Mouse (Mus musculus) lung, postnatal 14 days (tissue): ENCODE measurements around the gene C5ar1.
"Not testable (repeated sequence)": the region's sequence is repeated elsewhere in the genome, so short reads cannot be mapped to it uniquely, and the experiment has no call there.

ENCODE experiments used
- DNase-seq: peaks from one replicate; pipeline ENCODE4 v3.0.0; 2021

The C5ar1 gene

DNA sequence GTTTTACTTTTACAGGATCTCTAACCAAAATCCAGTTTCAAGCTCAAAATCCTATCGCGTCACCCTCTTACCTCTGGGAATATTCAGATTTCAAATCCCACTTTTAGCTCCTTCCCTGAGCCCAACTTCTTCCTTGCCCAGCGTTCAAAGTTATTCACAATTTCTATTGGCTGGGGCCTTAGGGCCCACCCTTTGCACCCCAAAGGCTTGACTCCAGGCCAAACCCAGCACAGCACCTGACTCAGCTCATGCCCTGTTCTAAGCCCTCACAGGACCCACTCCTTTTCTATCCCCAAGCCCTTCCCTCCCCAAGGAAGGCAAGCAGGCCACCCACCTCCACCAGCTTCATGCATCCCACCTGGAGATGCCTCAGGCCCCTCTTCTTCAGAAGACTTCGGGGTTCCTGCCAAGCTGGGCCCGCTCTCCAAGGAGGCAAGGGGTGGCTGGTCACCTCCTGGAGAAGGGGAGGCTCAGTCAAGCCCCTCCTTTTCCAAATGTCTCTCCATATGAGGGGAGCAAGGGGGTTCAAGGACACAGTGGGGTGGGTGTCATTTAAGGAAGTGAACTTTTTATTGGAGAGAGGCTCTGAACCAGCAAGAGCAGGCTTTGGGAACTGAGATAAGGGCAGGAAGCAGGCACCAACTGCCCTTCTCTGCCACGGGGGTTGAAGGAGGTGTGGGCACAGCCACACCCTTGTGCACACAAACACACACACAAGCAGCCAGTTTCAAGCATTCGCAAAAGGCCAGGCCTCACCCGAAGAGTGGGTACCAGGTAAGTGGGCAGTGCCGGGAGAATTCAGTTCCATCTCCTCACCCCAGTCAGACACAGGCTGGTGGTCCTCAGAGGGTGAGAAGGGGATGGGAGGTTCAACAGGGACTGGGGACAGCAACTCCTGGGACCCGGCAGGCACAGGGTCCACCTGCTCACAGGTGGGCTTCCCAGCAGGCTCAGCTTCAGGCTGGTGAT, 15.9 kb upstream of the C5ar1 start:
- DNase-seq, result no peak

GRCm38 (mm10) chr7:16273766-16274140, 14.4 kb upstream of the C5ar1 start:
- DNase-seq, result no peak

DNA sequence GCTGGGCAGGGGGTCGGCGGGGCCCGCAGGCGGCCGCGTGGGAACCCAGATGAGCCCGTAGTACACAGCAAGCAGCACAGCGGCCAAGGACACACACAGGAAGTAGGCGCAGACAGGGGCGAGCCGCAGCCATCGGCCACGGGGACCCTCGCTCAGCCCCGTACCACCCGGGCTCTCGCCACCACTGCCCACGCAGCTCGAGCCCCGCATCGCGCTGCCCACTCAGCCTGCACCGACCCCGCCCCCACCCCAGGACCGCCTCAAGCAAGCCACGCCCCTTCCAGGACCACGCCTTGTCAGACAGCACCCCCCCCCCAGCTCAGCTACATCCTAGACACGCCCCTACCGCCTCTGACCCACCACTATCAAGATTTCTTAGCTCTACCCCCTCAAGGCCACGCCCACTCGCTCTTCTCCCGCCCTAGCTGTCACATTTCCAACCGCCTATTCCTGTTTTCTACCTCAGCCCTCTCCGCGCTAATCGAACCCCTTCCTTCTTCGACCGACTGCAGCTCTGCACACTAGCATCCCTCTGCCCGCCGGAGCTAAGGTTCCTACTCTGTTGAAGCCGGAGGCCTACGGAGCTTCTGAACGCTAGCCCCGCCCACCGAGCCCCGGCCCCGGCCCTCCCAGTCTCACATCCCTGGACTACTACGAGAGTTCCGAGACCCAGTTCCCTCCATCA, 13.9 kb upstream of the C5ar1 start, which contains the start of gene Inafm1:
TSS of gene Inafm1 (minus strand) at position 537 of the 685 bp plus-strand sequence.
- peak; percentile 88 for DNase-seq

DNA sequence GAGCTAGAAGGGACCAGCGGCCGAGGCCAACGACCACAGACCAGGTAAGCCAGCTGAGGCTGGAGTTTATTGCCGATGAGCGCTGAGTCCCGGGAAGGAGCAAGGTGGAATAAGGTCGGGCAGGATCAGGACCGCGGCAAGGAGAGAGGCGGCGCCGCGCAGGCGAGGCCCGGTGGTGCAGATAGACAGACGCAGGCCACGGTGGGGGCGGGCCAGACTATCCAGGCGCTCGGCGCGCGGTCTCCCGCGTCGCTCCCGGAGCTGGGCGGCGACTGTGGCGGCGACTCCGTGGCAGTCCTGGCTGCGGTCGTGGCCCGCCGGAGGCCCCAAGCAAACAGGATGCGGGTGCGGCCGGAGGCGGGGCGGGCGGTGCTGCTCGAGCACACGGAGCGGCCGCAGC, 13.3 kb upstream of the C5ar1 start:
- DNase-seq, result peak; percentile 62

GRCm38 (mm10) chr7:16271139-16271538, 11.8 kb upstream of the C5ar1 start:
- no peak for DNase-seq

DNA sequence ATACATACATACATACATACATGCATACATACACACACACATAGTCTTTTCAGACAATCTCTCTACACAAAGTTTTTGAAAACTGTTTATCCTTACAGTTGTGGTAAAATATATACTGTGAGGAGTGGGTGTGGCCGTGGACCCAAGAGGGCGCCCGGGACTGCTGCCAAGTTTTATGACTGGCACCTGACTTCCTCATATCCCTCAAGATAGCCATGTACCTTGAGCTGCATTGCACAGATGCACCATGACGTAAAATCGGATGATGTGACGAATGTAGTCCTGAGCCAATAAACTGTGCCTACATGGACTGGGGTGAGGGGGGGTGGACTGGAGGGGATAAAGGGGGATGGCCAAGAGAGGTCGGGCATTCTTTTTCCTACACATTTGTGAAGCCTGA, 7.3 kb upstream of the C5ar1 start:
- not testable (repeated sequence) for DNase-seq

DNA sequence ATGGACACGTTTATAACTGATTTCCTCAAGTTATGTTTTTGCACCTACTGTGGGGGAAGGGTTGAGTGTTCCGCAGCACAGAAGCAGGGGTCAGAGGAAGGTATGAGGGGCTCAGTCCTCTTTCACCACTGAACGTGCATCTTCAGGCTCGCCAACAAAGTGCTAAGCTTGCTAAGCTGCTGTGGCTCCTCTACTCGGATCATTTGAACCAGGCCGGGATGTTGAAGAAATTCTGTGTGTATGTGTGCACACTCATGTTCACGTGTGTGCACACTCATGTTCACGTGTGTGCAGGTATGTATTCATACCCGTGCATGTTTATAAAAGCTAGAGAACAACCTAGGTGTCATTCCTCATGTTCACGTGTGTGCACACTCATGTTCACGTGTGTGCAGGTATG, 6.5 kb upstream of the C5ar1 start:
- DNase-seq, result no peak

DNA sequence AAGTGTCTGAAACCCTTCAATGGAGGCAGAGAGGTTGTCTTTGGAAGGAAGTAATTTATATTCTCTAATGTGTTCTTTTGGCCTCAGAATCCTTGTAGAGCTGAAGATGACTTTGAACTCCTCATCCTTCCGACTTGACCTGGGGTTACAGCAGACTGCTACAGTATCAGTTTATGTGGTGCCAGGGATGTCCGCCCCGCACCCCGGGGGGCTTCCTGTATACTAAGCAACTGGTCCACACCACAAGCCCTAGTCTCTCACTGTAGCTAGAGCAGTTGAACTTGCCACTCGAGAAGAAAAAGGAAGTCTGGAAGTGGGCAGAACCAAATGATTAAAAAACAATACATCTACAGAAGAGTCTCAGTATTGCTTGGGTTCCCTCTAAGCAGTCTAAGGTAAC, 4.5 kb upstream of the C5ar1 start:
- DNase-seq, result no peak

GRCm38 (mm10) chr7:16263015-16263787, 3.9 kb upstream of the C5ar1 start:
- DNase-seq, result peak; percentile 92

- no peak for DNase-seq
Measured at GRCm38 (mm10) chr7:16261097-16261496, 1.8 kb upstream of the C5ar1 start.

GRCm38 (mm10) chr7:16257830-16258229, 1.5 kb downstream of the C5ar1 start:
- no peak for DNase-seq

GRCm38 (mm10) chr7:16255963-16256362, 3.4 kb downstream of the C5ar1 start:
- not testable (repeated sequence) for DNase-seq

DNA sequence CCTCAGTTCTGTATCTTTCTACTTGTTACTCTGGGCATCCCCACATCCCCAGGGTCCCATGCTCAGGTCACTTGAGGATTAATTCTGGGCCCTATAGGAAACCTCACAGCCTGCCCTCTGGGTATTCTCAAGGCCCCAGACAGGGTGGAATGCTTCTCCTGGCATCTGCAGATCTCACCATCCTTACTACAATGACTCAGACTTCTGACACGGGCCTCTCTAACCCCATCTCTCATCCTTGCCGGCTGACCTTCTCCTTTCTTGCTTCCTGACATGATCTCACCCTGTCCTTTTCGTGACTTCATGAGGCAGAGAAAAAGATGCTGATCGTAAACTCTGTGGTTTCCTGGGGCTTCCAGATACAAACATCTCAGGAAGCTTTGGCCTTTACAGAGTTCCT, 5.1 kb downstream of the C5ar1 start:
- DNase-seq, result no peak

- no peak for DNase-seq
Measured at GRCm38 (mm10) chr7:16250687-16251086, 8.7 kb downstream of the C5ar1 start.

DNA sequence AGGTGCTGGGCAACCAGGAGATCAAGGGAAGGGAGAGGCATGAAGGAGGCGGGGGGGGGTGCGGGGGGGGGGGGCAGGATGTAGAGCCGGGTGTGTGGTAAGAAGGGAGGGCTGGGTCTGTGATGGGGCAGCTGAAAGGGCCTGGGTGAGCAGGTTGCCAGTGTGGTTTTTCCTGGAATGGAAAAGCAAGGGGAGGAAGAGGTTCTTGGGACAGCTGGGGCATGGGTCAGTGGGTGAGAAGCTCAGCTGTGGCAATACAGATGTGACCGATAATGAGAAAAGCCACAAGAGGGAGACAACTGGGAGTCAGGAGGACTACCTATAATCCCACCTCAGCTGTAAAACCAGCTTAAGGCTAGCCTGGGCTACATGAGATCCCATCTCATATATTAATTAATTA, 13.4 kb downstream of the C5ar1 start:
- DNase-seq, result no peak

- DNase-seq, result peak; percentile 42
Measured at GRCm38 (mm10) chr7:16244067-16244466, 15.3 kb downstream of the C5ar1 start, which contains the start of gene C5ar2. C5ar2 (minus strand) TSS chr7:16244154.

- no peak for DNase-seq
Measured at GRCm38 (mm10) chr7:16242198-16242597, 17.1 kb downstream of the C5ar1 start.

DNA sequence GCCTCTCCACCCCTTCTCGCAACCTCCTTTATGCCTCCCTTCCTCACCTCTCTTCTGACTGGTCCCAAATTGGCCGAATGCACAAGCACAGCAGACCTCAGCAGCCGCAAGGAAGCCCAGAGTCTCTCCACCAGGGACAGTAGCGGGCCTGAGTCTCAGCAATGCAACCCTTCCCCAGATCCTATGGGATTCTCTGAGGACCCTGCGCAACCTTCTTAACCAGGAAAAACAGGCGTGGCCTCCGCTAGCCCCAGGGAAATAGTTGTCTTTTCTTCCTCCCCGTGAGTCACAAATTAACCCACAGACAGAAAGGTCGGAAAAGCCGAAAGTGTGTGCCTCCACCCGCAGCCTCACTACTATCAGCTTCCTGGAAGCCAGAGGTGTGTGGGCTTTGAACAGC, 17.6 kb downstream of the C5ar1 start:
- no peak for DNase-seq

GRCm38 (mm10) chr7:16240978-16241303, 18.4 kb downstream of the C5ar1 start:
- no peak for DNase-seq

DNA sequence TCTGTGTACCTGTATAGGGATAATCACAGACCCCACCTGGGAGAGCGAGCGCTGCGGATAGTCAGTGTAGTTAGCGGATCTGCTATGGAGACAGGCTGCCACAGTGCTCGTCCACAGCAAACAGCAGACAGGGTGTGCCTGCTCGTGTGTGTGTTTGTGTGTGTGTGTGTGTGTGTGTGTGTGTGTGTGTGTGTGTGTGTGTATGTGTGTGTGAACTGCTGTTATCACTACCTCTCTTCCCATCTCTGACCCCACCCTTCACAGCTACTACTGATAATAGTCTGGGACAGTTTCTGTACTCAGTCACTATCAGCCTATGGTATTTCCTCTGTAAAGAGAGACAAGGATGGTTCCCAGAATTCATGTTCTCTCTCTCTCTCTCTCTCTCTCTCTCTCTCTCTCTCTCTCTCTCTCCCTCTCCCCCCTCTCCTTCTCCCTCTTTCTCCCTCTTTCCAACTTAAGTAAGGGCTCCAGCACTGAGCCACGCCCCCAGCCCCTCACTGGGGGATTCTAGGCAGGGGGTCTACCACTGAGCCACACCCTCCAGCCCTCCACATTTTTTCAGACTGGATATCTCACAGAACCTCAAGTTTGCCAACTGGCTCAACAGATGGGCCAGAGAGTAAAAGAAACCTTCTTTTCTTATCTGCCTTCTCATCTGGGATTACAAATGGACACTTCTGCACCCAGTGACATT, 18.9 kb downstream of the C5ar1 start:
- no peak for DNase-seq

DNA sequence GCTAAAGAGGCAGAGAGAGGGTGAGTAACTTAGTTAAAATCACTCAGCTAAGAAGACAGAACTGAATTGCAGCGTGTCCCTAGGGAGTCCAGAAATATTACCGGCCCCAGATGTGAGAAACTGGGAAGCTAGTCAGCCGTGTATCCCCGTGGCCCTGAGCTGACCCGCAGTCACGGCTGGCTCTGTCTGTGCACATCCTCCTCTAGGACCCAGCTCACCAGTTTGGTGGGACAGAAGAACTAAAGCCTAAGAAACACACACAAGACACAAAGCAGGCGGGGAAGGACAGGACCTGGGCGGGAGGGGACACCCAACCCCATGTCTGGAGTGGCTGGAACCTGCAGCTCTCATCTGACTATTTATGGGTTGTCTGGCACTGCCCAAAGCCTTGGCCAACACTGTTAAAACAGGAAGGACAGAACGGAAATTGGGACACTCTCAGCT, 19.8 kb downstream of the C5ar1 start:
- DNase-seq, result peak; percentile 32

- DNase-seq, result no peak
Measured at GRCm38 (mm10) chr7:16229869-16230268, 29.5 kb downstream of the C5ar1 start.
